Mouse (Mus musculus) spleen, embryonic (tissue): Measurements from ENCODE around the gene Olfr1056.
"Not testable (repeated sequence)": the region's sequence is repeated elsewhere in the genome, so short reads cannot be mapped to it uniquely, and the experiment has no call there.

Source experiments
- CTCF ChIA-PET: fragments of 350-600 bp; sonication (Branson Sonifier 250); formaldehyde crosslinking; loops from one replicate; lab custom pipeline; 2022; lab: Charles Lee

Gene Olfr1056

DNA sequence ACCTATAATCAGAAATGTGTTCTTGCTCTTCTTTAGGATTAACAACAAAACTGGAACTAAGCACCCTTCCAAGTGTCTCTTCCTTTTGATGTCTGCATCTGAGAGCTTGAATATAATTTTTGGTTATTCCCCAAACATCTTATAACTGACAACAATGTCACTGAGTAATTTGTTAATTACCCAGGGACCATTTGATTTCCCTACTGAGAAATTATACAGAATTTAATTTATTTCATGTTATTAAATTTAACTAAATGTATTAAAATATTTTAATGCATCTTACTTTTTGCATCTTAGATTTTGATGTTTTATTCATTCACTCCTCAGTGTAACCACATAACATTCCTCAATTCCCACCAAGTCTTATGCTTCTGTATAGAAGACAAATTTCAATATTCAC lies at the start of gene Olfr1056:
Gene Olfr1056, minus strand, starts transcription at position 101 of the 400 bp plus-strand sequence.
- CTCF ChIA-PET: no interaction called here

GRCm38 (mm10) chr2:86395114-86395513 lies 32.8 kb upstream of the Olfr1056 start:
- CTCF ChIA-PET: no interaction called here

GRCm38 (mm10) chr2:86388461-86388860 lies 26.2 kb upstream of the Olfr1056 start, which contains the start of gene Olfr1058:
Gene Olfr1058, minus strand, starts transcription at chr2:86388561.
- CTCF ChIA-PET: not testable (repeated sequence)

DNA sequence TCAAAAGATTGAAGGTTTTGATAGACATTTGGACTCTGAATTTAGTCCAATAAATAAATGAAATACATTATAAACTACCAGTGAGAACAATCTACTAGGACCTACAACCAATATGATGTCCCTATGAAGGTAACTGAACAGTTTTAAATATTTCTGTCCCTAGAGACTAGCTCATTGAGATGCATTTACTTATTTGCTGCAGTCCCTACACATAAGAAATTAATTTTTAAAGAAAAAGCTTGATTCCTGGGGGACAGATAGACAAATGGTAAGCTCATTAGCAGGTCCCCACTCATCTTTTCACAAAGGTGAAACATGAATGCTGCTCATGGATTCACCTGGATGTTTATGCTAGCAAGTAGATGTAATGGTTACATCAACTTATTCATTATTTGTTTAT lies 16.0 kb upstream of the Olfr1056 start, which contains the start of gene Olfr1057:
Gene Olfr1057, minus strand, starts transcription at position 101 of the 400 bp plus-strand sequence.
- CTCF ChIA-PET: no interaction called here

GRCm38 (mm10) chr2:86366342-86366741 lies 4.1 kb upstream of the Olfr1056 start:
- CTCF ChIA-PET: not testable (repeated sequence)

DNA sequence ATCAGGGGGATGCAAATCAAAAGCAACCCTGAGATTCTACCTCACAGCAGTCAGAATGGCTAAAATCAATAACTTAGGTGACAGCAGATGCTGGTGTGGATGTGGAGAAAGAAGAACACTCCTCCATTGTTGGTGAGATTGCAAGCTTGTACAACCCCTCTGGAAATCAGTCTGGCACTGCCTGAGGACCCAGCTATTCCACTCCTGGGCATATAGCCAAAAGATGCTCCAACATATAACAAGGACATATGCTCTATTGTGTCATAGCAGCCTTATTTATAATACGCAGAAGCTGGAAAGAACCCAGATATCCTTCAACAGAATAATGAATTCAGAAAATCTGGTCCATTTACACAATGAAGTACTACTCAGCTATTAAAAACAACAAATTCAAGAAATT lies 10.5 kb downstream of the Olfr1056 start:
- CTCF ChIA-PET: interaction anchor here (0.7 kb wide), 1 partner anchor 274 kb away, joined by 3 read pairs; no protein-coding TSS in a partner anchor

DNA sequence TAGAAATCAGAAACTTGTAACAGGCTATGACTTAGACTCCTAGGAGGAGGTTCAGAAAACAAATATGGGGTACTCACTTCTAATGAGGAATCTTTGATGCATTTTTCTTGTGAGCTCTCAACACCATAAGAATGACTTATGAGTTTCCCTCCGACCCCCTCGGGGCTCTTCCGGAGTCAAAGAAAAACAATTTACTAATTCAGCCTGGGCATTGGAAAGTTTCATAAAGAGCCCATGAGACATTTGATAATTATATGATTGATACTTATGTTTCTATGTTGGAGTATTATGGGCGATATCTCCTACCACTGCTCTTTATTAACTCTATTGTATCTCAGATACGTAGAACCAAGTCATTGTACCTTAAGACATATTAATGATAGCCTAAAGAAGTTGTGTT lies 12.1 kb downstream of the Olfr1056 start, which contains the start of gene Olfr1055:
Gene Olfr1055, minus strand, starts transcription at position 101 of the 400 bp plus-strand sequence.
- CTCF ChIA-PET: interaction anchor here (0.7 kb wide), 1 partner anchor 1391 kb away, joined by 5 read pairs; no protein-coding TSS in a partner anchor

- CTCF ChIA-PET: no interaction called here
Measured at GRCm38 (mm10) chr2:86335333-86335732, 26.9 kb downstream of the Olfr1056 start, which contains the start of gene Olfr1054. Gene Olfr1054, minus strand, starts transcription at chr2:86335433.

DNA sequence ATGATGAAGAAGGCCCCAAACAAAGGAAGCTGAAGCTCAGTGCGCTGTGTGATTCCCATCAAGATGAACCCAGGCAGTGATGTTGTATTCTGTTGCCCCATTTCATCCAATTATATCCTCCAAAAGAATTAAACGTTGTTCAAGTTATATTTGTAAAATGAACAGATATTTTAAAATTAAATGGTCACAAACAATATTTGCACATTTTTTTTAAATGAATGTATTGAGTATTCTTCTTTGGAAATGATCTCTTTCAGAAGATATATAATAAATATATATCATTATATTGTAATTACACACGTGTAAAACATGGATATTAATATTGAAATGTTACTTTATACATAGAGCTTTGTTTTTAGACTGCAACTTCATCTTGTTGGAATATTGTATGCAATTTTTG lies 47.1 kb downstream of the Olfr1056 start, which contains the start of gene Olfr1053:
Gene Olfr1053, minus strand, starts transcription at position 101 of the 400 bp plus-strand sequence.
- CTCF ChIA-PET: no interaction called here
